Mouse (Mus musculus) forebrain, embryonic 11.5 days (tissue): Measurements from ENCODE around the gene Rbm4b. TPM values are rescaled to one million over a fixed set of nuclear protein-coding genes. Genes with fewer than 3 reads are reported as not detected.
"Not testable (repeated sequence)": the region's sequence is repeated elsewhere in the genome, so short reads cannot be mapped to it uniquely, and the experiment has no call there.

Experiments
- ATAC-seq: fragments of 200-750 bp; cut with Nextera tagmentation; replicated peaks from 2 replicates; pipeline ENCODE4 v1.8.0; 2017; ENCODE audit warnings: moderate TSS enrichment; ENCODE audit not compliant: low FRiP score
- DNase-seq: peaks from one replicate; pipeline ENCODE4 v3.0.0-alpha.2; 2017; ENCODE audit warnings: low spot score
- H3K27ac ChIP-seq: fragments of 300-500 bp; sonication (generic); 2 replicates; pipeline ENCODE4 v1.5.1; 2014; ENCODE audit warnings: low read depth, low read length
- H3K27me3 ChIP-seq: fragments of 300-500 bp; sonication (generic); 2 replicates; pipeline ENCODE4 v1.6.1; 2014; ENCODE audit warnings: mild to moderate bottlenecking, low read length, mixed read lengths; ENCODE audit not compliant: control insufficient read depth, insufficient read depth
- H3K36me3 ChIP-seq: fragments of 300-500 bp; sonication (generic); 2 replicates; pipeline ENCODE4 v1.6.1; 2014; ENCODE audit warnings: mild to moderate bottlenecking, low read length, moderate library complexity, mixed read lengths; ENCODE audit not compliant: control insufficient read depth, insufficient read depth
- H3K4me1 ChIP-seq: fragments of 300-500 bp; sonication (generic); replicated peaks from 2 replicates; pipeline ENCODE4 v1.6.1; 2014; ENCODE audit warnings: low read length, mixed read lengths; ENCODE audit not compliant: control insufficient read depth, insufficient read depth
- H3K4me2 ChIP-seq: fragments of 300-500 bp; sonication (generic); 2 replicates; pipeline ENCODE4 v1.6.1; 2014; ENCODE audit warnings: low read depth, mild to moderate bottlenecking, low read length, moderate library complexity, mixed read lengths; ENCODE audit not compliant: severe bottlenecking
- H3K4me3 ChIP-seq: fragments of 300-500 bp; sonication (generic); 2 replicates; pipeline ENCODE4 v1.5.1; 2014; ENCODE audit warnings: low read depth, low read length
- H3K9ac ChIP-seq: fragments of 300-500 bp; sonication (generic); 2 replicates; pipeline ENCODE4 v1.6.1; 2014; ENCODE audit warnings: low read length
- H3K9me3 ChIP-seq: fragments of 300-500 bp; sonication (generic); 2 replicates; pipeline ENCODE4 v1.6.1; 2016; ENCODE audit warnings: low read length, mixed read lengths; ENCODE audit not compliant: control insufficient read depth
- WGBS: fragments of 180-500 bp; shearing (Covaris S2); extraction: QIAGEN DNeasy Blood & Tissue Kit; methylation state at CpG from one replicate; pipeline ENCODE4 v1.1.7; 2014; 5-methylcytosine and 5-hydroxymethylcytosine counted together
- polyA plus RNA-seq: library from polyadenylated mRNA; unstranded; fragments of >200 nt; fragmentation: Nextera tagmentation; extraction: Ambion mirVana; gene quantifications from 2 replicates; pipeline ENCODE4 v1.2.1, GENCODE M21; 2014

The Rbm4b gene
- polyA plus RNA-seq, 1 experiment from 2014 or later = 136 TPM

DNA sequence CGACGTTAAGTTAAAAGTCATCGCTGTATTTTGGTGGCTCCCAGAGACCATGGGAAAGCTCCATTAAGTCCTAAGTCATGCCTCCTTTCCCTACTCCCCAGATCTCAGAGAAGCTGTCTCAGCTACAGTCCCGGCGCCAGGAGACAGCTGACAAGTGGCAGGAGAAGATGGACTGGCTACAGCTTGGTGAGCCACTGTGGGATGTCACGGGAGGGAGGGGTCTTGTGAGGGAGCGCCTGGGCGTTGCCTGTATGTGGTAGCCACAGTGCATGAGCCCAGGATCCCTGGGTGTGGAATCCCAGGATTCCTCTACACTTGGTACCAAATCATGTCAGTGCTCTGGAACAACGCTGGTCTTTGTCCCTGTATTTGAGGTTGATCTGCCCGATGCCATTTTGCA lies 7.8 kb upstream of the Rbm4b start:
- Histone ChIP-seq H3K4me1 (no peaks in the 10 kb centered on the region), H3K9ac (no peak overlapping the region), H3K36me3 (no peaks in the 10 kb centered on the region; the same call in 1 of the 2 replicates), H3K4me3 (no peak overlapping the region), H3K4me2 (no peak overlapping the region), H3K27me3 (no peaks in the 10 kb centered on the region), H3K9me3 (no peaks in the 10 kb centered on the region), H3K27ac (no peak overlapping the region)
- no peak for DNase-seq
- 91% methylated on average over 10 of the region's 10 CpGs for WGBS
- no peak for ATAC-seq

GRCm38 (mm10) chr19:4749975-4750374 lies 6.3 kb upstream of the Rbm4b start:
- Histone ChIP-seq H3K27ac (no peak overlapping the region), H3K4me3 (no peak overlapping the region), H3K4me2 (no peak overlapping the region), H3K27me3 (no peaks in the 10 kb centered on the region), H3K4me1 (no peaks in the 10 kb centered on the region), H3K9ac (no peak overlapping the region), H3K36me3 (no peaks in the 10 kb centered on the region; the same call in 1 of the 2 replicates), H3K9me3 (no peaks in the 10 kb centered on the region)
- no peak for DNase-seq
- 89% methylated on average over 6 of the region's 6 CpGs for WGBS
- no peak for ATAC-seq

DNA sequence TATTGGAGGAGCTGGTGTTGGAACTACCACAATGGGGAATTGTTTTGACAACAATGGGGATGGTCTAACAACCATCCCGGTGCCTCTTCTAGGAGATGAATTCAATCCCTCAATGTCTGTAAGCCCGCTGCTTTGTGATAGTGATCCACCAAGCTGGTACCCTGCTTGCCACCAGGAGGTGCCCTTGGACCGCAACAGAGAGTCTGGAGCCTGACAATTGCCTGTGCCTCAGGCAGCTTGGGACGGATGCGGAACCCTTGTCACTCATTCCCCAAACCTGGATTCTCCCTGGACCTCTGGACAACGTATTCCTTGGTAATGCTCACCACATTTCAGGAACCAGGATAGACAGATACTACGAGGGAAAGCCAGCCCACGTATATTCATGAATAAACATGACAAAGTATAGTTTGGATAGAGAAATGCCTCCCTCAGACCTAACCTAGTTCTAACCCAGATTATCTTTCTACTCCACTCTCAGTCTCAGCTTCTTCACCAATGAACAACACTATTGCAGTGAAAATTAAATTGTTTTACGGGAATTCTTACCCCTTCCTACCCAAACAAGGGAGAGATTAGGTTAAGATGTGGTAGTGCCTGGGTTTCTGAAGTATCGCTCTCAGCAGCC lies 618 bp upstream of the Rbm4b start:
- peak overlapping the region; percentile 97 for H3K9ac ChIP-seq
- no peaks in the 10 kb centered on the region for H3K27me3 ChIP-seq
- under 1% methylated on average over 10 of the region's 10 CpGs for WGBS
- ATAC-seq = peak; percentile 70
- peak; percentile 93 for DNase-seq
- H3K4me1 ChIP-seq = peaks cover 10% of the 10 kb centered on the region; the same call in 1 of the 2 replicates
- no peaks in the 10 kb centered on the region; the same call in 1 of the 2 replicates for H3K36me3 ChIP-seq
- H3K27ac ChIP-seq = peak overlapping the region; percentile 95
- H3K4me3 ChIP-seq = peak overlapping the region; percentile 73
- H3K9me3 ChIP-seq = no peaks in the 10 kb centered on the region
- peak overlapping the region; percentile 79 for H3K4me2 ChIP-seq

DNA sequence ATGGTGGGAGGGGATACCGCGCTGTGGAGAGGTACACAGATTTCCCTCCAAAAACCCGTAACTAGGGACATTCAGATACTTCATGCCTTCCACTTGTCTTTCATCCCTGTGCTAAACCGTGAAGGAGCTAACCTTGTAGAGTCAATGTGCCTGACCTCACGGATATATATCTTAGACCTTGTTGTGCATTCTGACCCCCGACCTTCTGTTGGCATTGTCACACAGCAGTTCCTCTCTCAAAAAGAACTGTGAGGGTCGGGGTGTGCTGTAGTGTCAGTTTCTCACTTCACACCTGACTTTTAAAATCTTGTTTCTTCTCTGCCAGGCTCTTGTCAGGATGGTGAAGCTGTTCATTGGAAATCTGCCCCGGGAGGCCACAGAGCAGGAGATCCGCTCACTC lies 624 bp downstream of the Rbm4b start:
- Histone ChIP-seq H3K9me3 (no peaks in the 10 kb centered on the region), H3K36me3 (no peaks in the 10 kb centered on the region; the same call in 1 of the 2 replicates), H3K4me1 (peaks cover 10% of the 10 kb centered on the region; the same call in 1 of the 2 replicates), H3K27me3 (no peaks in the 10 kb centered on the region), H3K4me3 (peak overlapping the region; percentile 73), H3K27ac (peak overlapping the region; percentile 95), H3K4me2 (peak overlapping the region; percentile 79), H3K9ac (peak overlapping the region; percentile 97)
- DNase-seq (no peak), ATAC-seq (no peak)
- WGBS = 8% methylated on average over 9 of the region's 9 CpGs

- not testable (repeated sequence) for H3K4me3 ChIP-seq, H3K4me2 ChIP-seq, H3K9ac ChIP-seq, H3K9me3 ChIP-seq, H3K27me3 ChIP-seq, DNase-seq, ATAC-seq, H3K36me3 ChIP-seq, H3K27ac ChIP-seq
- peaks cover 10% of the 10 kb centered on the region; the same call in 1 of the 2 replicates for H3K4me1 ChIP-seq
- 94% methylated on average over 8 of the region's 8 CpGs for WGBS
Measured at GRCm38 (mm10) chr19:4760544-4760943, 4.2 kb downstream of the Rbm4b start.

GRCm38 (mm10) chr19:4762876-4763275 lies 6.6 kb downstream of the Rbm4b start:
- Histone ChIP-seq H3K4me1 (peaks cover 7% of the 10 kb centered on the region; the same call in 1 of the 2 replicates), H3K4me3 (no peak overlapping the region)

DNA sequence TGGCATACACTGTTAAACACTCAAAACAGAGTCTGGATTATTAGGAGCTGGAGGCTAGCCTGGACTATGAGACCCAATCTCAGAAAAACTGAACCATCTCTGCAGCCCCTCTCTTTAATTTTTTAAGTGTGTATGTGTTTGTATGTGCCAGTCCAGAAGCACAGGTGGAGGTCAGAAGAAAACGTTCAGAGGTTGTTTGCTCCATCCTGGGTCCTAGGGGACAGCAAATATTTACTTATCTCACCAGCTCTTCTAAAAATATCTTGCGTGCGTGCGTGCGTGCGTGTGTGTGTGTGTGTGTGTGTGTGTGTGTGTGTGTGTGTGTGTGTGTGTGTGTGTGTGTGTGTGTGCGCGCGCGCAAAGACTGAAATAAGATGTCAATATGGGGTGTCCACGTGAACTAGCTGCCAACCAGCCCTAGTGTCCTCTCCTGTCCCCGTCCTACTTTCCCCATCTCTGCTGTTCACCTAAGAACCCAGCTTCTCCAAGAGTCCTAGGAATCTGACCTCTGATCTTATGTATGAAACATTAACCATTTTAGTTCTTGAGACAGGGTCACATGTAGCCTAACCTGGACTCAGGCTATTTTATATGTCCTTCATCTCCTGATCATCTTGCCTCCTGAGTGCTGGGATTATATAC lies 11.3 kb downstream of the Rbm4b start:
- ATAC-seq = no peak
- peaks cover 6% of the 10 kb centered on the region for H3K36me3 ChIP-seq
- H3K27ac ChIP-seq = no peak overlapping the region
- WGBS = 96% methylated on average over 12 of the region's 12 CpGs
- H3K4me1 ChIP-seq = no peaks in the 10 kb centered on the region
- H3K27me3 ChIP-seq = no peaks in the 10 kb centered on the region
- H3K9ac ChIP-seq = no peak overlapping the region
- no peak for DNase-seq
- no peak overlapping the region for H3K4me3 ChIP-seq
- no peak overlapping the region for H3K4me2 ChIP-seq
- no peaks in the 10 kb centered on the region for H3K9me3 ChIP-seq

More at GRCm38 (mm10) chr19:4762876-4763275, 6.6 kb downstream of the Rbm4b start:
- Histone ChIP-seq H3K4me2 (no peak overlapping the region), H3K27ac (no peak overlapping the region), H3K9me3 (no peaks in the 10 kb centered on the region), H3K36me3 (peaks cover 3% of the 10 kb centered on the region), H3K9ac (no peak overlapping the region), H3K27me3 (no peaks in the 10 kb centered on the region)
- no peak for DNase-seq
- WGBS = 59% methylated on average over 1 of the region's 1 CpGs
- no peak for ATAC-seq

- WGBS = 92% methylated on average over 3 of the region's 3 CpGs
- no peak overlapping the region for H3K4me3 ChIP-seq
- H3K27ac ChIP-seq = no peak overlapping the region
- ATAC-seq (no peak), DNase-seq (no peak)
- H3K36me3 ChIP-seq = 0 out of 2 replicates have a peak, but pooled peaks cover 3% of the 10 kb centered on the region
- H3K4me2 ChIP-seq = no peak overlapping the region
- H3K9ac ChIP-seq = no peak overlapping the region
- no peaks in the 10 kb centered on the region for H3K4me1 ChIP-seq
- no peaks in the 10 kb centered on the region for H3K9me3 ChIP-seq
- H3K27me3 ChIP-seq = no peaks in the 10 kb centered on the region
Measured at GRCm38 (mm10) chr19:4772785-4773184, 16.5 kb downstream of the Rbm4b start.
